10 mouse cellular contexts compared by ENCODE assay signal in the genomic region with DNA sequence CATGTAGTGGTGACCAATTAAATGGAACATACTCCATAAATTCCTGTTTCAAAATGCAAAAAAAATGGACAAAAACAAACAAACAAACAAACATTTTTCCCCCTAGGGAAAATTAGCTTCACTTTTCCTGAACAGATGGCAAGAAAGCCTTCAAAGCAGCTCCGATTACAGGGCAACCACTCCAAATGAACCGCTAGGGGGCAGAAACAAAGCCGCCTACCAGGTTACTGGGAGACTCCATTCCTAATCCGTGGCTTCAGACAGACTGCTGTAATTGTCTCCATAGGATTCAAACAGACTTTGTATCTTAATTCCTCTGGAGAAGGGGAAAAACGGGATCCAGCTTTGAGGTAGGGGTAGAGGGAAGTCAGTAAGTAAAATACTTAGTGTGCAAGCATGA.
A peak's percentile ranks its signal among the peaks of the same experiment; 100 is the strongest.
DNase-seq lines count a peak whose midpoint lies in the region; ATAC-seq and TF ChIP-seq lines count a peak whose summit lies in the region.
"Had no signal": no experiment of that assay in that cellular context is flagged by ENCODE, and none has a peak within 500 bp of the region (broad histone marks: within the 10 kb centered on the region; RNA-seq: fewer than 3 reads in every experiment).

No protein-coding gene starts in this region.

- H3K9ac ChIP-seq in forebrain, embryonic 14.5 days (ENCODE audit: low read length) = no peak overlapping the region
- H3K9ac ChIP-seq in forebrain, embryonic 16.5 days (replicated peaks; ENCODE audit: low read depth, low read length) = no peak overlapping the region
- no peak overlapping the region for H3K9ac ChIP-seq in liver, embryonic 14.5 days (replicated peaks)
- no peak overlapping the region for H3K9ac ChIP-seq in embryonic facial prominence, embryonic 14.5 days (ENCODE audit: low read depth, low read length)
- no peak overlapping the region for H3K9ac ChIP-seq in stomach, postnatal 0 days (ENCODE audit: low read length)
- H3K9ac ChIP-seq: limb, embryonic 13.5 days had no signal

- H3K27ac ChIP-seq in forebrain, embryonic 14.5 days (ENCODE audit: low read depth, low read length) = no peak overlapping the region
- H3K27ac ChIP-seq in forebrain, embryonic 16.5 days (ENCODE audit: low read length) = no peak overlapping the region
- no peak overlapping the region for H3K27ac ChIP-seq in liver, embryonic 14.5 days
- no peak overlapping the region for H3K27ac ChIP-seq in embryonic facial prominence, embryonic 14.5 days (replicated peaks; ENCODE audit: low read depth, low read length)
- H3K27ac ChIP-seq in stomach, postnatal 0 days (replicated peaks) = no peak overlapping the region
- H3K27ac ChIP-seq: limb, embryonic 13.5 days had no signal

- no peaks in the 10 kb centered on the region for H3K9me3 ChIP-seq in forebrain, embryonic 14.5 days (replicated peaks; ENCODE audit: control insufficient read depth, low read length)
- no peaks in the 10 kb centered on the region for H3K9me3 ChIP-seq in forebrain, embryonic 16.5 days (ENCODE audit: control insufficient read depth, low read length)
- H3K9me3 ChIP-seq in liver, embryonic 14.5 days (ENCODE audit: control insufficient read depth, low read length) = no peaks in the 10 kb centered on the region
- no peaks in the 10 kb centered on the region for H3K9me3 ChIP-seq in embryonic facial prominence, embryonic 14.5 days (ENCODE audit: control insufficient read depth, low read length)
- H3K9me3 ChIP-seq in stomach, postnatal 0 days (ENCODE audit: control insufficient read depth, low read length) = no peaks in the 10 kb centered on the region
- H3K9me3 ChIP-seq: limb, embryonic 13.5 days had no signal

- H3K4me3 ChIP-seq in forebrain, embryonic 14.5 days (ENCODE audit: low read depth, low read length) = no peak overlapping the region
- H3K4me3 ChIP-seq in forebrain, embryonic 16.5 days (replicated peaks; ENCODE audit: low read length) = no peak overlapping the region
- H3K4me3 ChIP-seq in liver, embryonic 14.5 days (ENCODE audit: insufficient read depth in 1 of 2, low read depth in 2 of 2, low read length in 2 of 2) = no peak overlapping the region
- no peak overlapping the region for H3K4me3 ChIP-seq in embryonic facial prominence, embryonic 14.5 days (ENCODE audit: low read depth, low read length)
- H3K4me3 ChIP-seq in stomach, postnatal 0 days (ENCODE audit: low read depth, low read length) = no peak overlapping the region
- H3K4me3 ChIP-seq: erythroblast, embryonic 14.5 days; limb, embryonic 13.5 days had no signal

- no peaks in the 10 kb centered on the region for H3K27me3 ChIP-seq in forebrain, embryonic 14.5 days (replicated peaks; ENCODE audit: control insufficient read depth, insufficient read depth, low read length)
- H3K27me3 ChIP-seq in forebrain, embryonic 16.5 days (replicated peaks; ENCODE audit: control insufficient read depth, insufficient read depth, low read length) = no peaks in the 10 kb centered on the region
- H3K27me3 ChIP-seq in liver, embryonic 14.5 days (ENCODE audit: control insufficient read depth, insufficient read depth, low read length) = no peaks in the 10 kb centered on the region
- H3K27me3 ChIP-seq in embryonic facial prominence, embryonic 14.5 days (replicated peaks; ENCODE audit: control insufficient read depth, insufficient read depth, low read length) = no peaks in the 10 kb centered on the region
- no peaks in the 10 kb centered on the region for H3K27me3 ChIP-seq in stomach, postnatal 0 days (ENCODE audit: control insufficient read depth, insufficient read depth, low read length)
- H3K27me3 ChIP-seq: limb, embryonic 13.5 days had no signal

- no peaks in the 10 kb centered on the region for H3K4me1 ChIP-seq in forebrain, embryonic 14.5 days (ENCODE audit: control insufficient read depth, insufficient read depth, low read length)
- no peaks in the 10 kb centered on the region for H3K4me1 ChIP-seq in forebrain, embryonic 16.5 days (replicated peaks; ENCODE audit: control insufficient read depth, insufficient read depth, low read length)
- no peaks in the 10 kb centered on the region for H3K4me1 ChIP-seq in liver, embryonic 14.5 days (replicated peaks; ENCODE audit: control insufficient read depth in 2 of 2, insufficient read depth in 2 of 2, low read length in 1 of 2)
- H3K4me1 ChIP-seq in embryonic facial prominence, embryonic 14.5 days (ENCODE audit: control insufficient read depth, insufficient read depth, low read length) = no peaks in the 10 kb centered on the region
- H3K4me1 ChIP-seq in stomach, postnatal 0 days (replicated peaks; ENCODE audit: control insufficient read depth, insufficient read depth) = no peaks in the 10 kb centered on the region
- H3K4me1 ChIP-seq: limb, embryonic 13.5 days had no signal

- no peaks in the 10 kb centered on the region for H3K36me3 ChIP-seq in forebrain, embryonic 14.5 days (ENCODE audit: control insufficient read depth, insufficient read depth, low read length)
- no peaks in the 10 kb centered on the region for H3K36me3 ChIP-seq in forebrain, embryonic 16.5 days (ENCODE audit: control insufficient read depth, insufficient read depth)
- no peaks in the 10 kb centered on the region for H3K36me3 ChIP-seq in liver, embryonic 14.5 days (replicated peaks; ENCODE audit: control insufficient read depth, insufficient read depth, low read depth)
- H3K36me3 ChIP-seq in embryonic facial prominence, embryonic 14.5 days (ENCODE audit: control insufficient read depth, insufficient read depth, low read length) = no peaks in the 10 kb centered on the region
- H3K36me3 ChIP-seq in stomach, postnatal 0 days (ENCODE audit: control insufficient read depth, insufficient read depth, low read length) = no peaks in the 10 kb centered on the region
- H3K36me3 ChIP-seq: limb, embryonic 13.5 days had no signal

- TF ChIP-seq EP300 in liver, embryonic 14.5 days (IDR thresholded peaks at IDR 0.05; ENCODE audit: low read depth) = no peak
- no peak for TF ChIP-seq EP300 in stomach, postnatal 0 days (optimal IDR thresholded peaks at IDR 0.05)

- ATAC-seq in forebrain, embryonic 14.5 days = no peak; the same call in 1 of the 2 replicates
- ATAC-seq in forebrain, embryonic 16.5 days = no peak
- no peak for ATAC-seq in liver, embryonic 14.5 days (ENCODE audit: insufficient read depth)
- no peak for ATAC-seq in embryonic facial prominence, embryonic 14.5 days (ENCODE audit: low read depth)
- no peak for ATAC-seq in stomach, postnatal 0 days (ENCODE audit: low FRiP score, low TSS enrichment)

- 21% methylated on average over 5 of the region's 5 CpGs for WGBS in forebrain, embryonic 14.5 days
- WGBS in forebrain, embryonic 16.5 days = 13% methylated on average over 5 of the region's 5 CpGs
- WGBS in liver, embryonic 14.5 days (ENCODE audit: insufficient replicate concordance) = 15% methylated on average over 5 of the region's 5 CpGs
- whole genome bisulfite sequencing in embryonic facial prominence, embryonic 14.5 days = 19% methylated on average over 5 of the region's 5 CpGs
- 25% methylated on average over 5 of the region's 5 CpGs for WGBS in stomach, postnatal 0 days

- no peak overlapping the region for H3K4me2 ChIP-seq in forebrain, embryonic 14.5 days (ENCODE audit: low read length)
- H3K4me2 ChIP-seq in forebrain, embryonic 16.5 days (ENCODE audit: low read length) = no peak overlapping the region
- H3K4me2 ChIP-seq in liver, embryonic 14.5 days (ENCODE audit: low read depth) = no peak overlapping the region
- no peak overlapping the region for H3K4me2 ChIP-seq in embryonic facial prominence, embryonic 14.5 days (ENCODE audit: low read depth, low read length)
- H3K4me2 ChIP-seq in stomach, postnatal 0 days (replicated peaks; ENCODE audit: low read depth) = no peak overlapping the region
- H3K4me2 ChIP-seq: limb, embryonic 13.5 days had no signal

- DNase-seq in forebrain, embryonic 14.5 days (ENCODE audit: low spot score) = peak; percentile 71
- DNase-seq in liver, embryonic 14.5 days (ENCODE audit: low read depth in 3 of 3, low spot score in 3 of 3) = no peak
- DNase-seq in liver = no peak
- DNase-seq in adrenal gland, postnatal 10 days = peak; percentile 30
- DNase-seq in embryonic facial prominence, embryonic 14.5 days (ENCODE audit: low spot score) = peak; percentile 34
- peak; percentile 14 for DNase-seq in stomach, postnatal 0 days (ENCODE audit: low spot score)
- no peak for DNase-seq in gastrocnemius, adult 8-10 months (ENCODE audit: low spot score in 2 of 2)

- peak; percentile 28; the same call in 1 of the 2 replicates for TF ChIP-seq CTCF in liver, embryonic 14.5 days (IDR thresholded peaks at IDR 0.05; ENCODE audit: low read depth)
- peak; percentile 57 for TF ChIP-seq CTCF in stomach, postnatal 0 days (IDR thresholded peaks at IDR 0.05; ENCODE audit: low read depth)

Comparison
In these comparisons a context has a peak if more than half of its experiments do, and no peak if none do; other contexts are left out.
1. DNase-seq: peak in forebrain, embryonic 14.5 days (single experiment), adrenal gland, postnatal 10 days (single experiment), embryonic facial prominence, embryonic 14.5 days (single experiment) and stomach, postnatal 0 days (single experiment); none in liver, embryonic 14.5 days (0 of 3), liver (single experiment) and gastrocnemius, adult 8-10 months (0 of 2).